Mouse (Mus musculus) common myeloid progenitor, adult 5-6 weeks (primary cell): ENCODE data around the gene Strip2. TPM values are rescaled to one million over a fixed set of nuclear protein-coding genes. Genes with fewer than 3 reads are reported as not detected.
A peak's percentile ranks its signal among the peaks of the same experiment; 100 is the strongest.

ENCODE experiments used
- ATAC-seq: replicated peaks from 2 replicates; pipeline ENCODE4 v1.8.0; 2016; ENCODE audit warnings: low read depth, mild to moderate bottlenecking, moderate TSS enrichment, inconsistent platforms; ENCODE audit not compliant: poor library complexity, severe bottlenecking
- total RNA-seq: library from RNA; stranded (forward); fragments of 200-1000, 187-1606 nt; gene quantifications from 2 replicates; pipeline ENCODE4 v1.2.3, GENCODE M21; 2017

The Strip2 gene
- total RNA-seq, 1 experiment from 2014 or later = 0.69 TPM

DNA sequence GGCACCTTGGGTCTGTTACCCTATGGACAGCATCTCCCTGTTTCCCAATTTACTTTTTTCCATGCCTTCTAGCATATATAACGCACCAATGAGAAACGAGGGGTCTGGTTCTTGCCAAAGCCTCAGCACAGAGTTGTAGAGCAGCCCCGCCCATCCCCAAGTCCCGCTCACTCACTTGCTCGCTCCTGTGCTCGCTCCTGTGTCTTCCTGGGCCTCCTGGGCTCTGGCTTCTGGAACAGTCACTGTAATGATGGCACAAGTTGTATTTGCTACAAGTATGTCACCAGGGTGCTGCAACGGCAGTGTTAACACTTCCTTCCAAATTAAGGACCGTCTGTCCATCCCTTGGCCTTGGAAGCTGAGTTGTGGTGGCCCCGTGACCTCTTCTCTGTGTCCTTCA lies 81.3 kb downstream of the Strip2 start:
- no peak for ATAC-seq

DNA sequence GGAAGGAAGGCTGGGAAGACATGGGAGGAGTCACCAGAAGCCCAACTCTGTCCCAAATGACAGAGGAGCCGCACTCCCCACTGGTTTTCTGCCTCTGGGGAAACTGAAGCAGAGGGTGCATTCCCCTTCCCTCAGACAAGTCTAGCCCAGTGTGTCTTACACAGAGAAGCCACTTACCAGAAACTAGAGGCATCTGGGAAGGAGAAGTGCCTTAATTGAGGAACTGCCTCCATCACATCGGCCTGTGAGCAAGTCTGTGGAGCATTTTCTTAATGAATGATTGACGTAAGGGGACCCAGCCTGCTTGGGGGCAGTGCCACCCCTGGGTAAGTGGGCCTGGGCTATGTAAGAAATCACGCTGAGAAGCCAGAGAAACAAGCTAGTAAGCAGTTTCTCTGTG lies 82.0 kb downstream of the Strip2 start:
- ATAC-seq = peak; percentile 63

DNA sequence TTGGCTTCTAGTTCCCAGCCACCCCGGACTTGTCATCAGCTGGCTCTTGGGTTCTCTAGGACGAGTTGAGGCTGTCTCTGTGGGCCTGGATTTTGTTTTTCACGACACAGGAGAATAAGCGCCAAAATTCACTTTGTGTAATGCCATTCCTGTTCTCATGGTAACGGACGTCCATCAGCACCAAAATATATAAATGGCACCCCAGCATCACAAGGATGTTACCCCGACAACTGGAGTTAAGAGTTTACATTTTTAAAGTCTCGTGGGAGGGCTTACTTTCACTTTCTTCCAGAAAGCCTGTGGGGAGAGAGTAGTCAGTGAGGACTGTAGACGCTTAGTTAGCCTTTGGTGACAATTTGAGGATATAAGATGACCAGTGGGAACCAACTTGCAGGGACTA lies 85.8 kb downstream of the Strip2 start:
- ATAC-seq = no peak

DNA sequence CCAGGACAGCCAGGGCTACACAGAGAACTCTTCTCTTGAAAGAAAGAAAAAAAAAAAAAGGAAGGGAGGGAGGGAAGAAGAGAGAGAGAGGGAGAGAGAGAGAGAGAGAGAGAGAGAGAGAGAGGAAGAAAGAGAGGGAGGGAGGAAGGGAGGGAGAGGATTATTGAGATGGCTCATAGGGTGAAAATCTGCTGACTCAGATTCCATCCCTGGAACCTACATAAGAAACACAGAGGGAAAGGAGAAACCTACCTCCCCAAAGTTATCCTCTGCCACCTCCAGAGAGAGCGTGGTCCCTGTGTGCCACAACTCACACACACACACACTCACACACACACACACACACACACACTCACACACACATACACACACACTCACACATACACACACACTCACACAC lies 89.0 kb downstream of the Strip2 start:
- no peak for ATAC-seq

DNA sequence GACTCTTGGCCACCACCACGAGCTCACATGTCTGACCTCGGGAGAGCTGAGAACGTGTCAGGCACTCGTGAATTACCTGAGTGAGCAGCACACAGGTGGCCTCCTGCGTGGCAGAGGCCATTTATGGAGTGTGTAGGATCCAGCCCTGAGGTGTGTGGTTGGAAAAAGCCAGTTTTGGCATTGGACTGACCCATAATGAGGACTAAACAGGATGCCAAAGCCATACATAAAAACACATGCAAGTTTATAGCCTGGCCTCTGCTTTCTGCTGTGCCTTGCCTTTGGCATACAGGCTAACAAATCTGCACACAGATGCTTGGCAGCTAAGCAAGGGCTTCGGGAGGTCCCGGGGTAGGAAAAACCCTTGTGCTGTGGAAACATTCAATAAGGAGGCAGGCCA lies 92.4 kb downstream of the Strip2 start:
- ATAC-seq = no peak

Other genes with a start within 250 kb of the Strip2 start
- gene Tspan33, start 222.8 kb upstream of the Strip2 start, total RNA-seq = 17.7 and 22.1 TPM in 2 replicates
- gene Smo, start 181.5 kb upstream of the Strip2 start, total RNA-seq = 29.8 and 31.7 TPM in 2 replicates
- gene Ahcyl2, start 149.0 kb upstream of the Strip2 start, total RNA-seq = 24.1 and 25.4 TPM in 2 replicates
- 60.9 and 61.9 TPM in 2 replicates for gene Nrf1, start 131.0 kb downstream of the Strip2 start, total RNA-seq